Mouse (Mus musculus) ES-E14 (cell line): ENCODE data around the gene 4930558K02Rik.

Experiments
- CHD2 ChIP-seq: IDR thresholded peaks from 2 replicates; pipeline ENCODE4 v1.6.1; 2014; ENCODE audit warnings: mild to moderate bottlenecking, low read depth, low read length, inconsistent platforms
- HCFC1 ChIP-seq: IDR thresholded peaks from 2 replicates; pipeline ENCODE4 v1.6.1; 2012; ENCODE audit warnings: low read length, inconsistent platforms, borderline replicate concordance; ENCODE audit not compliant: insufficient read depth
- MAFK ChIP-seq: IDR thresholded peaks from 2 replicates; pipeline ENCODE4 v1.6.1; 2014; ENCODE audit warnings: mild to moderate bottlenecking, low read depth, low read length, inconsistent platforms; ENCODE audit not compliant: insufficient read depth
- ZC3H11A ChIP-seq: IDR thresholded peaks from 2 replicates; pipeline ENCODE4 v1.6.1; 2012; ENCODE audit warnings: low read depth, mild to moderate bottlenecking, inconsistent platforms, low read length, borderline replicate concordance
- ZNF384 ChIP-seq: IDR thresholded peaks from 2 replicates; pipeline ENCODE4 v1.6.1; 2012; ENCODE audit warnings: low read depth, low read length, inconsistent platforms

DNA sequence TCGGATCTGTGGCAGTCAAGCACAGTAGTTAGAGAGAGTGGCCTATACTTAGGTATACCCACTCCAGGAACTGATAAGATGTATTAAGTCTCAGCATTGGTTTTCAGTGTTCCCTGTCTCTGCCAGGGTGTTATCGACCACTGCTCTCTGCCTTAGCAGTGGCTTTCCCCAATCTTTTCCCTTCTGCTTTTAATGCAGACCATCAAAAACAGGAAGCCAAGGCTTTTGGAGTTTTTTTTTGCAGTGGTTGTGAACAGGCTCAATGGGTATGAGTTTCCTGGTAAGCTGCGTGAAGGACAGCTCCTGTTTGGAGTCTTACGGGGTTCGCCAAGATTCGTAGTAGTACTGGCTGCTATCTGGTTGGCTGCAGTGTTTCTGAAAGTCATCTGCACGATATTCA lies 13.0 kb upstream of the 4930558K02Rik start:
- TF ChIP-seq ZC3H11A: no peak
- TF ChIP-seq HCFC1: no peak
- no peak for TF ChIP-seq MAFK
- no peak for TF ChIP-seq CHD2
- TF ChIP-seq ZNF384: no peak
